Mouse (Mus musculus): Measurements from ENCODE around the gene Zcchc2. TPM values are rescaled to one million over a fixed set of nuclear protein-coding genes. Genes with fewer than 3 reads are reported as not detected.

The Zcchc2 gene
- total and polyA plus RNA-seq, 3 experiments: 6.8 to 12.6 (median 7.8) TPM

DNA sequence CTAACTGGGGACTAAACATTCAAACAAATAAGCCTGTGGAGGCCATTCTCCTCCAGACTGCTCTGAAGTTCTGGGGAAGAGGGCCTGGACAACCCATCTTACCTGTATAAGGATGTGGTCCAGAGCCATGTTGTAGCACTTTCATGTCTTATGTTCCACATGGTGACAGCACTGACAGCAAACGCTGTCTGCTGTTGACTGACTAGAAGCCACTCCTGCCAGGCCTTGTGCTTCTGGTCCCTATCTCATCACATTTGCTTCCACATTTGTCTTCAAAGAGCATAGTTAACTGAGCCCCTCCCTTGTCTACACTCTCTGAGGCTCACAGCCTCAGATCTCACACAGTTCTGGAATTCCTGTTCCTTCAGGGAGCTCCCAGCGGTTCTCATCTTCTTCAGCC, 34.0 kb downstream of the Zcchc2 start:
- H3K36me3 ChIP-seq (replicated peaks in 1 of 2; ENCODE audit: control insufficient read depth in 1 of 2, insufficient read depth in 1 of 2, low read length in 1 of 2): peaks cover 55 to 88% of the 10 kb centered on the region in 2 experiments
- H3K27ac ChIP-seq (ENCODE audit: insufficient read depth, low read depth): no peak overlapping the region
- peaks cover 3% of the 10 kb centered on the region for H3K9me3 ChIP-seq (replicated peaks; ENCODE audit: low read length)
- H3K27me3 ChIP-seq (replicated peaks): no peaks in the 10 kb centered on the region
- DNase-seq (ENCODE audit: extremely low read depth): no peak
- no peak overlapping the region for H3K4me3 ChIP-seq (replicated peaks in 1 of 3; ENCODE audit: low read depth in 2 of 3, low read length in 2 of 3, poor library complexity in 1 of 3)
- peaks cover 0 to 12% of the 10 kb centered on the region in 2 experiments; a peak in 1 of 4 replicates for H3K4me1 ChIP-seq (ENCODE audit: control insufficient read depth in 1 of 2, insufficient read depth in 2 of 2)
- no peaks in the 10 kb centered on the region for H3K79me2 ChIP-seq (replicated peaks; ENCODE audit: control insufficient read depth, extremely low read depth, insufficient read depth, poor library complexity, severe bottlenecking)
- in situ Hi-C loops (cut with MboI; ENCODE audit: low pct_ligation_motif_present, low pct_unique_long_range_greater_than_20kb, low sequenced_read_pairs) (no loop called here), dilution Hi-C loops (cut with MboI; ENCODE audit: extremely low pct_ligation_motif_present, extremely low pct_unique_long_range_greater_than_20kb, low sequenced_read_pairs) (no loop called here)
- H3K4me2 ChIP-seq (ENCODE audit: insufficient read depth, low read depth, poor library complexity, severe bottlenecking): no peak overlapping the region
- H3K9ac ChIP-seq (ENCODE audit: insufficient read depth, low read depth): no peak overlapping the region
- TF ChIP-seq BHLHE40 (IDR thresholded peaks at IDR 0.05; ENCODE audit: low read depth, low read length): no peak
- no peak for TF ChIP-seq HCFC1 (IDR thresholded peaks at IDR 0.05; ENCODE audit: low read depth, low read length)
- no peak for TF ChIP-seq JUN (IDR thresholded peaks at IDR 0.05; ENCODE audit: insufficient read depth, low read depth, low read length)

DNA sequence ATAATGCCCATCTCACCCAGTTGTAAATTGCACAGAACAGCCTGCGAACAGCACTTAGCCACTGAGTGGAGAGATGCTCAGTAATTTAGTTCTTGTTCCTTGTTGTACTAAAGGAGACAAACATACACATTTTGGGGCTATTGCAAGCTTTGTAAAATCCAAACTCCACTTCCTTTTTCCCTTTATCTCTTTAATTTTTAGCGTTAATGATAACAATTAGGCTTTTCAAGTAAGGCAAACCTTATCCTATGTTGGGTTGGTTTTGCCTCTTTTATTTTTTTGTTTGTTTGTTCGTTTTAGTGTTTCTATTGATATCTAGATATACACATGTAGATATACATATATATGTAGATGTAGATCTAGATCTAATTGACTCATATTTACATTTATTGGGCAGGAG, 34.6 kb downstream of the Zcchc2 start:
- no peak for TF ChIP-seq IRF4 (IDR thresholded peaks at IDR 0.05; ENCODE audit: low read depth, low read length)
- no peak for TF ChIP-seq SIN3A (IDR thresholded peaks at IDR 0.05; ENCODE audit: low read length)
- TF ChIP-seq JUND (conservative IDR thresholded peaks at IDR 0.05; ENCODE audit: low read depth, low read length): no peak
- no peak for TF ChIP-seq ZNF384 (IDR thresholded peaks at IDR 0.05; ENCODE audit: low read depth, low read length)
- no peak for TF ChIP-seq POLR2A (IDR thresholded peaks at IDR 0.05; ENCODE audit: low read depth, low read length)
- TF ChIP-seq CHD1 (IDR thresholded peaks at IDR 0.05; ENCODE audit: low read depth, low read length): no peak
- TF ChIP-seq PAX5 (IDR thresholded peaks at IDR 0.05; ENCODE audit: low read length): no peak
- TF ChIP-seq SMC3 (IDR thresholded peaks at IDR 0.05; ENCODE audit: low read depth, low read length): no peak
- TF ChIP-seq RAD21 (IDR thresholded peaks at IDR 0.05; ENCODE audit: low read depth, low read length): no peak
- no peak for TF ChIP-seq POLR2AphosphoS2 (IDR thresholded peaks at IDR 0.05; ENCODE audit: low read depth, low read length)
- Histone ChIP-seq H3K4me3 (replicated peaks in 1 of 3; ENCODE audit: low read depth in 2 of 3, low read length in 2 of 3, poor library complexity in 1 of 3) (no peak overlapping the region), H3K4me2 (ENCODE audit: insufficient read depth, low read depth, poor library complexity, severe bottlenecking) (no peak overlapping the region), H3K27ac (ENCODE audit: insufficient read depth, low read depth) (no peak overlapping the region), H3K79me2 (replicated peaks; ENCODE audit: control insufficient read depth, extremely low read depth, insufficient read depth, poor library complexity, severe bottlenecking) (no peaks in the 10 kb centered on the region), H3K4me1 (ENCODE audit: control insufficient read depth in 1 of 2, insufficient read depth in 2 of 2) (peaks cover 0 to 14% of the 10 kb centered on the region in 2 experiments; a peak in 2 of 4 replicates), H3K27me3 (replicated peaks) (no peaks in the 10 kb centered on the region), H3K36me3 (replicated peaks in 1 of 2; ENCODE audit: control insufficient read depth in 1 of 2, insufficient read depth in 1 of 2, low read length in 1 of 2) (peaks cover 54 to 87% of the 10 kb centered on the region in 2 experiments), H3K9me3 (replicated peaks; ENCODE audit: low read length) (peaks cover 3% of the 10 kb centered on the region), H3K9ac (ENCODE audit: insufficient read depth, low read depth) (no peak overlapping the region)
- no peak for DNase-seq (ENCODE audit: extremely low read depth)
- dilution Hi-C loops (cut with MboI; ENCODE audit: extremely low pct_ligation_motif_present, extremely low pct_unique_long_range_greater_than_20kb, low sequenced_read_pairs): no loop called here
- in situ Hi-C loops (cut with MboI; ENCODE audit: low pct_ligation_motif_present, low pct_unique_long_range_greater_than_20kb, low sequenced_read_pairs): no loop called here

DNA sequence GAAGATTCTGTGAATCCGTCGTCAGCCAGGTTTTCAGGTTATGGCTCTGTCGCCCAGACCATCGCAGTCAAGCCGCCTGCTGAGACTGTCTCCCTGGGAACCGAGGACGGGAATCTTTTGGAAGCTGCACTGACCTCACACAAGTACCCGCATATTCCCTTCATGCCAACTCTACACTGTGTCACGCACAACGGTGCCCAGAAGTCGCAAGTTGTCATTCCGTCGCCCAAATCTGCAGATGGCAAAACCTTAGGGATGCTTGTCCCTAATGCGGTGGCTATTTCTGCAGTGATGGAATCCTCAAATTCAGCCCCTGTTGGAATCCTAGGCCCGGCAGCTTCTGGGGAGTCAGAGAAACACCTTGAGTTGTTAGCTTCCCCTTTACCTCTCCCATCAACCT, 39.6 kb downstream of the Zcchc2 start:
- Histone ChIP-seq H3K9ac (ENCODE audit: insufficient read depth, low read depth) (no peak overlapping the region), H3K4me3 (replicated peaks in 1 of 3; ENCODE audit: low read depth in 2 of 3, low read length in 2 of 3, poor library complexity in 1 of 3) (no peak overlapping the region), H3K4me2 (ENCODE audit: insufficient read depth, low read depth, poor library complexity, severe bottlenecking) (no peak overlapping the region), H3K27me3 (replicated peaks) (no peaks in the 10 kb centered on the region), H3K4me1 (ENCODE audit: control insufficient read depth in 1 of 2, insufficient read depth in 2 of 2) (peaks cover 13 to 50% of the 10 kb centered on the region in 2 experiments), H3K9me3 (replicated peaks; ENCODE audit: low read length) (no peaks in the 10 kb centered on the region), H3K36me3 (replicated peaks in 1 of 2; ENCODE audit: control insufficient read depth in 1 of 2, insufficient read depth in 1 of 2, low read length in 1 of 2) (peaks cover 39 to 81% of the 10 kb centered on the region in 2 experiments), H3K79me2 (replicated peaks; ENCODE audit: control insufficient read depth, extremely low read depth, insufficient read depth, poor library complexity, severe bottlenecking) (no peaks in the 10 kb centered on the region), H3K27ac (ENCODE audit: insufficient read depth, low read depth) (no peak overlapping the region)
- TF ChIP-seq CHD1 (IDR thresholded peaks at IDR 0.05; ENCODE audit: low read depth, low read length) (no peak), POLR2AphosphoS2 (IDR thresholded peaks at IDR 0.05; ENCODE audit: low read depth, low read length) (no peak), MAZ (IDR thresholded peaks at IDR 0.05; ENCODE audit: low read depth, low read length) (no peak), ZMIZ1 (IDR thresholded peaks at IDR 0.05; ENCODE audit: low read depth, low read length) (no peak), RAD21 (IDR thresholded peaks at IDR 0.05; ENCODE audit: low read depth, low read length) (no peak), MAFK (IDR thresholded peaks at IDR 0.05; ENCODE audit: insufficient replicate concordance, low read length) (no peak), ZNF384 (IDR thresholded peaks at IDR 0.05; ENCODE audit: low read depth, low read length) (no peak), POLR2A (IDR thresholded peaks at IDR 0.05; ENCODE audit: low read depth, low read length) (no peak), MYC (IDR thresholded peaks at IDR 0.05; ENCODE audit: low read depth, low read length) (no peak), CHD2 (IDR thresholded peaks at IDR 0.05; ENCODE audit: low read length) (no peak), ZC3H11A (IDR thresholded peaks at IDR 0.05; ENCODE audit: low read depth, low read length) (no peak), JUN (IDR thresholded peaks at IDR 0.05; ENCODE audit: insufficient read depth, low read depth, low read length) (no peak), SIN3A (IDR thresholded peaks at IDR 0.05; ENCODE audit: low read length) (no peak), EP300 (IDR thresholded peaks at IDR 0.05; ENCODE audit: low read length) (no peak), NRF1 (IDR thresholded peaks at IDR 0.05; ENCODE audit: low read depth, low read length) (no peak), NELFE (IDR thresholded peaks at IDR 0.05; ENCODE audit: low read depth, low read length) (no peak), IRF4 (IDR thresholded peaks at IDR 0.05; ENCODE audit: low read depth, low read length) (no peak), MEF2A (IDR thresholded peaks at IDR 0.05; ENCODE audit: borderline replicate concordance, low read depth, low read length) (no peak)
- dilution Hi-C loops (cut with MboI; ENCODE audit: extremely low pct_ligation_motif_present, extremely low pct_unique_long_range_greater_than_20kb, low sequenced_read_pairs) (no loop called here), in situ Hi-C loops (cut with MboI; ENCODE audit: low pct_ligation_motif_present, low pct_unique_long_range_greater_than_20kb, low sequenced_read_pairs) (no loop called here)
- DNase-seq (ENCODE audit: extremely low read depth): no peak

Measured in CH12.LX (cell line).